Mouse (Mus musculus) embryonic facial prominence, embryonic 14.5 days (tissue): Measurements from ENCODE around the gene Aspscr1. TPM values are rescaled to one million over a fixed set of nuclear protein-coding genes. Genes with fewer than 3 reads are reported as not detected.
"Not testable (repeated sequence)": the region's sequence is repeated elsewhere in the genome, so short reads cannot be mapped to it uniquely, and the experiment has no call there.

ENCODE experiments used
- ATAC-seq: fragments of 200-750 bp; cut with Nextera tagmentation; 2 replicates; pipeline ENCODE4 v1.8.0; 2017; ENCODE audit warnings: low read depth, moderate number of reproducible peaks, moderate TSS enrichment
- DNase-seq: peaks from one replicate; pipeline ENCODE4 v3.0.0-alpha.2; 2015; ENCODE audit warnings: low spot score
- H3K27ac ChIP-seq: fragments of 300-500 bp; sonication (generic); replicated peaks from 2 replicates; pipeline ENCODE4 v1.5.1; 2014; ENCODE audit warnings: low read depth, mild to moderate bottlenecking, low read length, moderate library complexity
- H3K27me3 ChIP-seq: fragments of 300-500 bp; sonication (generic); replicated peaks from 2 replicates; pipeline ENCODE4 v1.6.1; 2014; ENCODE audit warnings: low read length; ENCODE audit not compliant: control insufficient read depth, insufficient read depth
- H3K36me3 ChIP-seq: fragments of 300-500 bp; sonication (generic); 2 replicates; pipeline ENCODE4 v1.6.1; 2014; ENCODE audit warnings: low read length, mixed read lengths; ENCODE audit not compliant: control insufficient read depth, insufficient read depth
- H3K4me1 ChIP-seq: fragments of 300-500 bp; sonication (generic); 2 replicates; pipeline ENCODE4 v1.6.1; 2014; ENCODE audit warnings: antibody characterized with exemption, low read length; ENCODE audit not compliant: control insufficient read depth, insufficient read depth
- H3K4me2 ChIP-seq: fragments of 300-500 bp; sonication (generic); 2 replicates; pipeline ENCODE4 v1.6.1; 2014; ENCODE audit warnings: low read depth, mild to moderate bottlenecking, low read length, moderate library complexity, mixed read lengths
- H3K4me3 ChIP-seq: fragments of 300-500 bp; sonication (generic); 2 replicates; pipeline ENCODE4 v1.5.1; 2014; ENCODE audit warnings: low read depth, mild to moderate bottlenecking, low read length
- H3K9ac ChIP-seq: fragments of 300-500 bp; sonication (generic); 2 replicates; pipeline ENCODE4 v1.6.1; 2014; ENCODE audit warnings: low read depth, mild to moderate bottlenecking, low read length, moderate library complexity, mixed read lengths
- H3K9me3 ChIP-seq: fragments of 300-500 bp; sonication (generic); 2 replicates; pipeline ENCODE4 v1.6.1; 2016; ENCODE audit warnings: low read length; ENCODE audit not compliant: control insufficient read depth
- WGBS: fragments of 180-500 bp; shearing (Covaris S2); extraction: QIAGEN DNeasy Blood & Tissue Kit; methylation state at CpG from one replicate; pipeline ENCODE4 v1.1.7; 2014; 5-methylcytosine and 5-hydroxymethylcytosine counted together
- polyA plus RNA-seq: library from polyadenylated mRNA; unstranded; fragments of >200 nt; fragmentation: Nextera tagmentation; extraction: Ambion mirVana; gene quantifications from 2 replicates; pipeline ENCODE4 v1.2.1, GENCODE M21; 2014

The Aspscr1 gene
- polyA plus RNA-seq, 1 experiment from 2014 or later: 93.1 TPM

DNA sequence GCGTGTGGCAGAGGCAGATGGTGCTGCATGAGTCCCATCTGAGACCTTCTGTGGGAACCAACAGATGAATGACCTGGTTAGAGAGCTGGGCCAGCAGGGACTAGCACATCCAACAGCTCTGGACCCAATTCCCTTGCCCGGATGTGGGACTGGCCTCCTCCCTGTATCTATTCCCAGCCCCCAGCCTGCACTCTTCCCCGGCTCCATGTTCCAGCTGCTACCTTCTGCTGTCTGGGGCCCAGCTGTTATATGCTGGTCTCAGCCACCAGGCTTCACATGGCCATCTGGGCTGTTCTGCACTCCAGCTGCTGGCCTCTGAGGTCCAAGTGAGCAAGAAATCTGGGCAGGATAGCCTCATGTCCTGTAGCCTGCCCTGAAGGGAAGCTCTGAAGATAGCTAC, 7.4 kb upstream of the Aspscr1 start:
- Histone ChIP-seq H3K4me2 (no peak overlapping the region), H3K27me3 (peaks cover 35% of the 10 kb centered on the region), H3K27ac (no peak overlapping the region), H3K36me3 (no peaks in the 10 kb centered on the region), H3K4me3 (no peak overlapping the region), H3K9ac (no peak overlapping the region), H3K9me3 (no peaks in the 10 kb centered on the region), H3K4me1 (peaks cover 10% of the 10 kb centered on the region)
- DNase-seq: peak; percentile 52
- WGBS: 46% methylated on average over 3 of the region's 3 CpGs
- ATAC-seq: 0 out of 2 replicates have a peak, but pooled peaks have one; percentile 38

DNA sequence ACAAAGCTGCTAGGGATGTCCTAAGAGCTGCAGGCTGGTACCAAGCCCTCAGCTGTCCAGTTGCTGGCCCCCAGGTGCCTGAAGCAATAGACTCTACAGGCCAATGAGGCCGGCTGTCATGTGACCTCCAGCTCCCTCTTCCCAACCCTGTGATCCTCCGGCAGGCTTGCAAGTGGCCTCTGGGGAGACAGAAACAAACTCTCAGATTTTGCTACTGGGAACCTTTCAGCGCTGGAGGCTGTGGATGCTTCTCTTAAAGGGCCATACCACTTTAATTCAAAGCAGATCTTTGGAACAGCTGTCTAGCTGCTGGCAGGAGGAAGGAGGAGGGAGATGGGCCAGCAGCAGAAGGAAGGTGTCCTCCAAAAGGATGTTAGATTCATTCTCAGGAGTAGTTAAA, 6.2 kb upstream of the Aspscr1 start:
- Histone ChIP-seq H3K4me3 (no peak overlapping the region), H3K9me3 (no peaks in the 10 kb centered on the region), H3K27ac (no peak overlapping the region), H3K36me3 (no peaks in the 10 kb centered on the region), H3K4me2 (no peak overlapping the region), H3K9ac (peak overlapping the region; percentile 5; the same call in 1 of the 2 replicates), H3K27me3 (peaks cover 22% of the 10 kb centered on the region), H3K4me1 (peaks cover 4% of the 10 kb centered on the region)
- ATAC-seq (no peak), DNase-seq (peak; percentile 45)
- WGBS: 0% methylated on average over 3 of the region's 3 CpGs

DNA sequence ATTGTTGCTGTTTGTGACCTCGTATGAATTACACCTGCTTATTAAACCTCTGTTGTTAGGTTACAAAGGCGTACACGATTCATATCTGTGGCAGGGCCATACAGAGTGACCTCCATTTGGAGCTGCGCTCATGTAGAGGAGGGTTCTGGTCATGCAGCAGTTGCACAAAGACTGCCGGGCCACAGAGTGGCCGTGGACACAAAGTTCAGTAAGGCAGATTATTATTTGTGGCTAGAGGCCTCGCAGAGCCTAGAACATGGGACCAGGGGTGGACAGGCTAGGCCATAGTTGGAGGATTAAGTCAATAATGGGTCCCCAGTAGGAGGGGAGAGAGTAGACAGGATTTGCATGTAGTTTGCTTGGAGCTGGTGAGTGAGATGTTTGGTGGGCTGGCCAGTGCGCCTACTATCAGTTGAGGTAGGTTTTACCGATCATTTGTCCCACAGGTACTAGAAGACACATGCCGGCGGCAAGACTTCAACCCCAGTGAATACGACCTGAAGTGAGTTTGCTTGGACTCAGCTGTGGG, 885 bp downstream of the Aspscr1 start:
- no peaks in the 10 kb centered on the region for H3K9me3 ChIP-seq
- H3K4me1 ChIP-seq: peaks cover 11% of the 10 kb centered on the region; the same call in 1 of the 2 replicates
- 39% methylated on average over 12 of the region's 12 CpGs for WGBS
- peak overlapping the region; percentile 71 for H3K4me2 ChIP-seq
- DNase-seq (no peak), ATAC-seq (peak; percentile 5; the same call in 1 of the 2 replicates)
- peak overlapping the region; percentile 88 for H3K27ac ChIP-seq
- peak overlapping the region; percentile 78 for H3K4me3 ChIP-seq
- peak overlapping the region; percentile 84 for H3K9ac ChIP-seq
- H3K36me3 ChIP-seq: peaks cover 20% of the 10 kb centered on the region
- no peaks in the 10 kb centered on the region for H3K27me3 ChIP-seq

DNA sequence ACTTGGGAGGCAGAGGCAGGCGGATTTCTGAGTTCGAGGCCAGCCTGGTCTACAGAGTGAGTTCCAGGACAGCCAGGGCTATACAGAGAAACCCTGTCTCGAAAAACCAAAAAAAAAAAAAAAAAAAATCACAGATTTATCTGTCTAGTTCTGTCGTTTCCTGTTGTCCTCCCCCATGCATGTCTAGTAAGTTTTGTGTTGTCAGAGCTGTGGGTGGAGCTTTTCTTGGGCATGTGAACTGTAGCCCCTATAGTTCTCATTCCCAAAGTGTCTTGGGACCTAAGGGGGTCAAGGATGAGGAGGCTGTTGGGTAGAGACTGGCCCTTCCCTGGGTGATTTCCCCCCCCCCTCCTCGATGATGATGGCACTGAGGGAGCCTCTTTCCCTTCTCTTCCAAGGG, 3.1 kb downstream of the Aspscr1 start:
- H3K9me3 ChIP-seq, H3K4me2 ChIP-seq, H3K9ac ChIP-seq, H3K4me3 ChIP-seq, ATAC-seq, H3K27ac ChIP-seq, H3K27me3 ChIP-seq, DNase-seq: not testable (repeated sequence)
- WGBS: 82% methylated on average over 4 of the region's 5 CpGs
- peaks cover 40% of the 10 kb centered on the region for H3K36me3 ChIP-seq
- peaks cover 11% of the 10 kb centered on the region; the same call in 1 of the 2 replicates for H3K4me1 ChIP-seq

DNA sequence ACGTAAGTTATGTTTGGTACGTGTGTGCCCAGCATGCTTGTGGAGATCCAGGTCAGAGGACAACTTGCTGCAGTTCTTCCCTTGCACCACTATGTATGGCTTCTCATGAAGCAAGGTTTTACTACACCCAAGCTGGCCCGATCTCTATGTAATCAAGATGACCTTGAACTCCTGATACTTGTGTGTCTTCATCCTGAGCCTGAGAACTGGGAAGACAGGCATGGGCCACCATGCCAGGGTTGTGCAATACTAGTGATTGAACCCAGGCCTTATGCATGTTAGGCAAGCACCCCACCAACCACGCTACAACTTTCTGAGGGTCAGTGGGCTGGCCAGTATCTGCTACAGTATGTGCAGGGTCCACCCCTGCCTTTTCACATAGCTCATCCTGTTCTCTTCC, 4.2 kb downstream of the Aspscr1 start:
- Histone ChIP-seq H3K9ac (no peak overlapping the region), H3K4me1 (peaks cover 11% of the 10 kb centered on the region; the same call in 1 of the 2 replicates), H3K27ac (no peak overlapping the region), H3K27me3 (no peaks in the 10 kb centered on the region), H3K9me3 (no peaks in the 10 kb centered on the region), H3K4me2 (no peak overlapping the region), H3K36me3 (peaks cover 47% of the 10 kb centered on the region), H3K4me3 (no peak overlapping the region)
- ATAC-seq: no peak
- DNase-seq: no peak
- WGBS: 88% methylated on average over 4 of the region's 4 CpGs

DNA sequence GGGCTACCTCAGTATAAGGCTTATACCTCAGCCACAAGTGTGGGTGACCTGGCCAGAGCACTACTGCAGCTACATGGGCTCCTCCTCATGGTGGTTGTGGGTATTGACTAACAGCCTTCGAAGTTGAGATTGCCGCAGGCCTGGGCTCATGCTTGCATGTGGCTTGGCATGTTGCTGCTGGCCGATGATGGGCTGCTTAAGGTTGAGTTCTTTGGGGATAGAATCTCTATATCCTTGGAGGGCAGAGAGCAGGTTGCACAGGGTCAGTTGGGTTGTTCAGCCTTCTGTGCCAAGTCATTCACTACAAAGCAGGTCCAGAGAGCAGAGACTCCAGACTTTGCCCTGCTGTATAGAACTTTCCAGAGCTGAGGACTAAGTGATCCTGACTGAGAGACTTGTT, 7.1 kb downstream of the Aspscr1 start:
- H3K4me3 ChIP-seq: no peak overlapping the region
- H3K9me3 ChIP-seq: no peaks in the 10 kb centered on the region
- ATAC-seq: no peak
- no peaks in the 10 kb centered on the region for H3K27me3 ChIP-seq
- WGBS: 57% methylated on average over 3 of the region's 3 CpGs
- H3K4me1 ChIP-seq: no peaks in the 10 kb centered on the region
- no peak overlapping the region for H3K27ac ChIP-seq
- no peak overlapping the region for H3K4me2 ChIP-seq
- no peak overlapping the region for H3K9ac ChIP-seq
- peaks cover 55% of the 10 kb centered on the region for H3K36me3 ChIP-seq
- DNase-seq: no peak

DNA sequence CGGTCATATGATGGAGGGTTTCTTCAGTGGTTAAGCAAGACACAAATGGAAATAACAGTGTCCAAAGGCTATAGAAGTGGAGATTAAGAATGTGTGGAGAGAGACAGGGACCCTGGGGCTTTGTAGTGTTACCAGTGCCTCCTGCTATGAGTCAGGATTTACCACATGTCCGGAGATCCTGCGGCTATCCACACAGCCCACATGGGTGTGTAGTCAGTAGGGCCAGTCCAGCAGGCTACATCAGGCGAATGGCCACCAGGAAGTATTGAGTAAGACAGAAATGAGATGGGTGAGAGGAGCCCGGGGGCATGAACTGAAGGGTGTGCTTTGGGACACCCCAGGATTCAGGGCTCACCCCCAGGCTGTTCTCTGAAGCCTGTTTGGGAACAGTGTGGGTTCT, 9.9 kb downstream of the Aspscr1 start:
- WGBS: 91% methylated on average over 5 of the region's 5 CpGs
- Histone ChIP-seq H3K36me3 (peaks cover 56% of the 10 kb centered on the region), H3K27me3 (no peaks in the 10 kb centered on the region), H3K9me3 (no peaks in the 10 kb centered on the region), H3K4me2 (no peak overlapping the region), H3K27ac (no peak overlapping the region), H3K9ac (no peak overlapping the region), H3K4me1 (0 out of 2 replicates have a peak, but pooled peaks cover 5% of the 10 kb centered on the region), H3K4me3 (no peak overlapping the region)
- no peak for DNase-seq
- no peak for ATAC-seq

DNA sequence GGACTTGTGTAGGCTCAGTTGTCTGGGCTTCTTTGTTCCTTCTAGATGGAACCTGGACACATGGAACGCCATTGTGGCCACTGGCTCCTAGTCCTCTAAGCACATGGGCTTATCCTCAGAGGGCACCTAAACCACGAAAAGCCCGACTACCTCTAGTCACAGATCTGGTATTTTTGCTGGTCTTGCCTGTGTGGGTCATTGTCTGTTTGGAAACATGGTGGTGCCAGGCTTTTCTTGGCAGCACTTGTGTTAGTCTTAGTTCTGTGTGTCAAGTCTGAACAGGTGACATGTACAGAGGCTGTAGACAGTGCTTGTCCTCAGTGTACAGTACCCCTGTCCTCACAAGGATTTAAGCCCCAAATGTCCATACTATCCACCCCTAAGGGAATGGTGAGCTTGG, 10.8 kb downstream of the Aspscr1 start:
- H3K9ac ChIP-seq: no peak overlapping the region
- DNase-seq: no peak
- H3K27me3 ChIP-seq: no peaks in the 10 kb centered on the region
- no peak overlapping the region for H3K4me3 ChIP-seq
- H3K9me3 ChIP-seq: no peaks in the 10 kb centered on the region
- H3K36me3 ChIP-seq: peaks cover 51% of the 10 kb centered on the region
- H3K4me1 ChIP-seq: 0 out of 2 replicates have a peak, but pooled peaks cover 5% of the 10 kb centered on the region
- WGBS: 88% methylated on average over 3 of the region's 3 CpGs
- H3K27ac ChIP-seq: no peak overlapping the region
- no peak for ATAC-seq
- H3K4me2 ChIP-seq: no peak overlapping the region

DNA sequence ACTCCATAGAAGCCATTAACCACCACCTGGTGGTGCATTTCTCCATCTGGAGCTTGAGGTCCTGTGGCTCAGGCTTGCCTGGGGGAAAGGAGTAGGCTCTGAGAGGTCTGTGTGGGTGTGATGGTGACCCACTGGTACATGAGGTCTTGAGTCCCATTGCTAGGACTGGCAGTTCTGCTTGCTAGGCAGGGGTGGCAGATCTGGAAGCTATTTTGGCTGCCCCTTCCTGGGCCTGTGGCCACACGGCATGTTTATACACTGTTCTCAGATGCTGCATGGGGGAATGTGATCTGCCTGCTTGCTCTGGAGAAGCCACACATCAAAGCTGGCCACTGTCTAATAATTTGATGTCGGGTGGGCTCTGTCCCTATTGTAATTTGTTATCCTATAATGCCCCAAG, 11.3 kb downstream of the Aspscr1 start:
- Histone ChIP-seq H3K36me3 (peaks cover 52% of the 10 kb centered on the region), H3K4me2 (no peak overlapping the region), H3K4me3 (no peak overlapping the region), H3K9ac (no peak overlapping the region), H3K27me3 (no peaks in the 10 kb centered on the region), H3K27ac (no peak overlapping the region), H3K9me3 (no peaks in the 10 kb centered on the region), H3K4me1 (0 out of 2 replicates have a peak, but pooled peaks cover 5% of the 10 kb centered on the region)
- 62% methylated on average over 2 of the region's 2 CpGs for WGBS
- no peak for ATAC-seq
- no peak for DNase-seq
